Mouse (Mus musculus): ENCODE data around the gene Mdm1. TPM values are rescaled to one million over a fixed set of nuclear protein-coding genes. Genes with fewer than 3 reads are reported as not detected.
"Not testable (repeated sequence)": the region's sequence is repeated elsewhere in the genome, so short reads cannot be mapped to it uniquely, and the experiment has no call there.

Gene Mdm1
- polyA plus RNA-seq, 1 experiment from 2014 or later, result 26.7 TPM

GRCm38 (mm10) chr10:118178735-118179151 is 37.1 kb downstream of the Mdm1 start:
- no peak for ATAC-seq (ENCODE audit: low FRiP score, low TSS enrichment)
- no peaks in the 10 kb centered on the region for H3K9me3 ChIP-seq (ENCODE audit: low read length)
- no peak overlapping the region for H3K4me2 ChIP-seq (replicated peaks; ENCODE audit: low read depth, low read length)
- WGBS, result 76% methylated on average over 10 of the region's 10 CpGs
- no peaks in the 10 kb centered on the region for H3K27me3 ChIP-seq (ENCODE audit: insufficient read depth, low read length)
- no peaks in the 10 kb centered on the region for H3K4me1 ChIP-seq (ENCODE audit: insufficient read depth, low read length)
- H3K4me3 ChIP-seq (ENCODE audit: low read length), result no peak overlapping the region
- H3K27ac ChIP-seq (ENCODE audit: low read length), result no peak overlapping the region
- H3K9ac ChIP-seq (replicated peaks; ENCODE audit: low read length), result no peak overlapping the region
- H3K36me3 ChIP-seq (ENCODE audit: insufficient read depth, low read length), result no peaks in the 10 kb centered on the region

- H3K4me2 ChIP-seq (replicated peaks; ENCODE audit: low read depth, low read length), result no peak overlapping the region
- H3K36me3 ChIP-seq (ENCODE audit: insufficient read depth, low read length), result no peaks in the 10 kb centered on the region
- no peaks in the 10 kb centered on the region for H3K4me1 ChIP-seq (ENCODE audit: insufficient read depth, low read length)
- no peak overlapping the region for H3K9ac ChIP-seq (replicated peaks; ENCODE audit: low read length)
- H3K27me3 ChIP-seq (ENCODE audit: insufficient read depth, low read length), result no peaks in the 10 kb centered on the region
- no peak overlapping the region for H3K4me3 ChIP-seq (ENCODE audit: low read length)
- no peak overlapping the region for H3K27ac ChIP-seq (ENCODE audit: low read length)
- H3K9me3 ChIP-seq (ENCODE audit: low read length), result no peaks in the 10 kb centered on the region
- no peak for ATAC-seq (ENCODE audit: low FRiP score, low TSS enrichment)
- WGBS, result 88% methylated on average over 11 of the region's 11 CpGs
These were observed 37.7 kb downstream of the Mdm1 start for GRCm38 (mm10) chr10:118179265-118179664.

GRCm38 (mm10) chr10:118195150-118195549 is 53.5 kb downstream of the Mdm1 start:
- WGBS, result 38% methylated on average over 3 of the region's 3 CpGs
- not testable (repeated sequence) for H3K9ac ChIP-seq (replicated peaks; ENCODE audit: low read length); ATAC-seq (ENCODE audit: low FRiP score, low TSS enrichment)

GRCm38 (mm10) chr10:118204642-118205041 is 63.0 kb downstream of the Mdm1 start, which contains the start of gene Il22:
TSS of gene Il22 (plus strand) at chr10:118204942.
- Histone ChIP-seq H3K36me3 (ENCODE audit: insufficient read depth, low read length) (no peaks in the 10 kb centered on the region), H3K27me3 (ENCODE audit: insufficient read depth, low read length) (no peaks in the 10 kb centered on the region), H3K9me3 (ENCODE audit: low read length) (no peaks in the 10 kb centered on the region), H3K4me1 (ENCODE audit: insufficient read depth, low read length) (no peaks in the 10 kb centered on the region), H3K4me3 (ENCODE audit: low read length) (no peak within 1 kb of the TSS), H3K27ac (ENCODE audit: low read length) (no peak within 1 kb of the TSS), H3K4me2 (replicated peaks; ENCODE audit: low read depth, low read length) (no peak within 1 kb of the TSS), H3K9ac (replicated peaks; ENCODE audit: low read length) (no peak within 1 kb of the TSS)
- ATAC-seq (ENCODE audit: low FRiP score, low TSS enrichment), result no peak
- 92% methylated on average over 4 of the region's 4 CpGs for WGBS

More at GRCm38 (mm10) chr10:118195150-118195549, 53.5 kb downstream of the Mdm1 start:
- not testable (repeated sequence) for H3K4me3 ChIP-seq (ENCODE audit: low read length); H3K4me1 ChIP-seq (ENCODE audit: insufficient read depth, low read length); H3K36me3 ChIP-seq (ENCODE audit: insufficient read depth, low read length); H3K9me3 ChIP-seq (ENCODE audit: low read length); H3K27ac ChIP-seq (ENCODE audit: low read length); H3K27me3 ChIP-seq (ENCODE audit: insufficient read depth, low read length); H3K4me2 ChIP-seq (replicated peaks; ENCODE audit: low read depth, low read length)

- not testable (repeated sequence) for H3K4me1 ChIP-seq (ENCODE audit: insufficient read depth, low read length); H3K9me3 ChIP-seq (ENCODE audit: low read length); H3K4me2 ChIP-seq (replicated peaks; ENCODE audit: low read depth, low read length); H3K4me3 ChIP-seq (ENCODE audit: low read length); H3K9ac ChIP-seq (replicated peaks; ENCODE audit: low read length); H3K27me3 ChIP-seq (ENCODE audit: insufficient read depth, low read length); H3K36me3 ChIP-seq (ENCODE audit: insufficient read depth, low read length); H3K27ac ChIP-seq (ENCODE audit: low read length); ATAC-seq (ENCODE audit: low FRiP score, low TSS enrichment)
- WGBS, result 90% methylated on average over 2 of the region's 4 CpGs
These were observed 74.2 kb downstream of the Mdm1 start for GRCm38 (mm10) chr10:118215719-118216393.

Other genes starting within 250 kb of the Mdm1 start
- not detected in 2 replicates for gene Il22, start 63.1 kb downstream of the Mdm1 start, polyA plus RNA-seq (2015; fragmentation: Nextera tagmentation; extraction: Ambion mirVana)
- 0.08 TPM in 1 of 2 replicates, not detected in the other for gene Gm32717, start 99.0 kb downstream of the Mdm1 start, polyA plus RNA-seq (2015; fragmentation: Nextera tagmentation; extraction: Ambion mirVana)
- 0.08 TPM in 1 of 2 replicates, not detected in the other for gene Gm32802, start 116.9 kb downstream of the Mdm1 start, polyA plus RNA-seq (2015; fragmentation: Nextera tagmentation; extraction: Ambion mirVana)
- gene Iltifb, start 153.2 kb downstream of the Mdm1 start, polyA plus RNA-seq (2015; fragmentation: Nextera tagmentation; extraction: Ambion mirVana), result not detected in 2 replicates
- 0.14 TPM in 1 of 2 replicates, not detected in the other for gene Gm9040, start 185.2 kb downstream of the Mdm1 start, polyA plus RNA-seq (2015; fragmentation: Nextera tagmentation; extraction: Ambion mirVana)
- gene Gm9044, start 190.6 kb downstream of the Mdm1 start, polyA plus RNA-seq (2015; fragmentation: Nextera tagmentation; extraction: Ambion mirVana), result 0.14 TPM in 1 of 2 replicates, not detected in the other
- gene Gm9045, start 196.0 kb downstream of the Mdm1 start, polyA plus RNA-seq (2015; fragmentation: Nextera tagmentation; extraction: Ambion mirVana), result not detected in 2 replicates
- not detected in 2 replicates for gene Gm9046, start 201.4 kb downstream of the Mdm1 start, polyA plus RNA-seq (2015; fragmentation: Nextera tagmentation; extraction: Ambion mirVana)
- gene Gm9048, start 206.9 kb downstream of the Mdm1 start, polyA plus RNA-seq (2015; fragmentation: Nextera tagmentation; extraction: Ambion mirVana), result not detected in 2 replicates
- not detected in 2 replicates for gene Gm9049, start 212.3 kb downstream of the Mdm1 start, polyA plus RNA-seq (2015; fragmentation: Nextera tagmentation; extraction: Ambion mirVana)